Mouse (Mus musculus): ENCODE results near the gene Chaf1b.

Gene Chaf1b

GRCm38 (mm10) chr16:93947396-93947795 is 63.7 kb downstream of the Chaf1b start:
- no peak for DNase-seq (ENCODE audit: low spot score)

Measured in ovary, postnatal 14 days (tissue).